Mouse (Mus musculus) left cerebral cortex, adult 11 months (tissue): Measurements from ENCODE around the gene Itga7.
A peak's percentile ranks its signal among the peaks of the same experiment; 100 is the strongest.

Experiments
- DNase-seq: peaks from one replicate; pipeline ENCODE4 v3.0.0; 2022; ENCODE audit warnings: low spot score

Gene Itga7

GRCm38 (mm10) chr10:128911430-128911829 is 22.2 kb upstream of the Itga7 start:
- no peak for DNase-seq

- DNase-seq = no peak
Measured at GRCm38 (mm10) chr10:128912268-128912667, 21.4 kb upstream of the Itga7 start.

GRCm38 (mm10) chr10:128912791-128913190 is 20.8 kb upstream of the Itga7 start:
- no peak for DNase-seq

- peak; percentile 85 for DNase-seq
Measured at GRCm38 (mm10) chr10:128913219-128913618, 20.4 kb upstream of the Itga7 start.

GRCm38 (mm10) chr10:128913696-128914095 is 19.9 kb upstream of the Itga7 start:
- no peak for DNase-seq

- no peak for DNase-seq
Measured at GRCm38 (mm10) chr10:128915550-128915949, 18.1 kb upstream of the Itga7 start.

GRCm38 (mm10) chr10:128916665-128917064 is 17.0 kb upstream of the Itga7 start:
- no peak for DNase-seq

GRCm38 (mm10) chr10:128917400-128917799 is 16.2 kb upstream of the Itga7 start:
- DNase-seq = no peak

GRCm38 (mm10) chr10:128918246-128918645 is 15.4 kb upstream of the Itga7 start:
- DNase-seq = no peak

- DNase-seq = no peak
Measured at GRCm38 (mm10) chr10:128919203-128919631, 14.4 kb upstream of the Itga7 start.

- no peak for DNase-seq
Measured at GRCm38 (mm10) chr10:128919966-128920365, 13.7 kb upstream of the Itga7 start.

GRCm38 (mm10) chr10:128920736-128921161 is 12.9 kb upstream of the Itga7 start:
- DNase-seq = no peak

GRCm38 (mm10) chr10:128921251-128921650 is 12.4 kb upstream of the Itga7 start:
- no peak for DNase-seq

GRCm38 (mm10) chr10:128921883-128922821 is 11.5 kb upstream of the Itga7 start:
- DNase-seq = no peak

- DNase-seq = no peak
Measured at GRCm38 (mm10) chr10:128922822-128923012, 10.9 kb upstream of the Itga7 start, which contains the start of gene Rdh5. Rdh5 (minus strand) TSS chr10:128922888.

GRCm38 (mm10) chr10:128923013-128923691 is 10.5 kb upstream of the Itga7 start:
- DNase-seq = peak; percentile 91

GRCm38 (mm10) chr10:128923935-128924334 is 9.7 kb upstream of the Itga7 start, which contains the start of gene Bloc1s1:
Bloc1s1 (minus strand) TSS chr10:128924035.
- DNase-seq = no peak

- DNase-seq = no peak
Measured at GRCm38 (mm10) chr10:128928356-128928755, 5.3 kb upstream of the Itga7 start.

GRCm38 (mm10) chr10:128929638-128930378 is 3.8 kb upstream of the Itga7 start:
- DNase-seq = no peak

GRCm38 (mm10) chr10:128931441-128931840 is 2.2 kb upstream of the Itga7 start:
- DNase-seq = no peak

GRCm38 (mm10) chr10:128933976-128934721 is 531 bp downstream of the Itga7 start:
- DNase-seq = no peak
